Mouse (Mus musculus): ENCODE data around the gene Epop.

- TF ChIP-seq POLR2A (IDR thresholded peaks at IDR 0.05; ENCODE audit: low read depth, low read length) (no peak), CTCF (IDR thresholded peaks at IDR 0.05; ENCODE audit: extremely low read depth, insufficient read length, insufficient replicate concordance, low read depth, low read length) (no peak)
These were observed 2.0 kb upstream of the Epop start for GRCm38 (mm10) chr11:97631500-97631899.
